Mouse (Mus musculus) Patski (cell line): ENCODE measurements around the gene Slc25a21. TPM values are rescaled to one million over a fixed set of nuclear protein-coding genes. Genes with fewer than 3 reads are reported as not detected.

ENCODE experiments used
- ATAC-seq: fragments of 100-300 bp; one replicate; pipeline ENCODE4 v1.8.0; 2021
- CTCF ChIA-PET: fragments of 350-600 bp; sonication (Branson Sonifier 250); formaldehyde crosslinking; loops from one replicate; lab custom pipeline; 2022; ENCODE audit warnings: inconsistent platforms; lab: Charles Lee
- POLR2A ChIA-PET: fragments of 350-600 bp; sonication (Branson Sonifier 250); formaldehyde crosslinking; loops from one replicate; lab custom pipeline; 2022; ENCODE audit warnings: antibody characterized with exemption, inconsistent platforms; lab: Charles Lee
- DNase-seq: peaks from one replicate; pipeline ENCODE4 v3.0.0-alpha.2; 2011; ENCODE audit warnings: low read depth, low spot score
- H3K27me3 ChIP-seq: fragments of 371-371 bp; one replicate; pipeline ENCODE4 v1.5.1; 2021
- CTCF ChIP-seq: fragments of 100-300 bp; IDR thresholded peaks from one replicate; pipeline ENCODE4 v1.5.1; 2021
- in situ Hi-C: fragments of 300-500 bp; cut with MboI; formaldehyde crosslinking; loops from 3 replicates; pipeline ENCODE4 v1.11.1; 2018; ENCODE audit warnings: low pct_unique_long_range_greater_than_20kb, mixed read lengths
- polyA plus RNA-seq: library from polyadenylated mRNA; unstranded; gene quantifications from one replicate; pipeline ENCODE4 v1.2.3, GENCODE M21; 2021

The Slc25a21 gene
- polyA plus RNA-seq, 1 experiment from 2014 or later: 1.1 TPM

GRCm38 (mm10) chr12:57211353-57212311 is 14.4 kb upstream of the Slc25a21 start:
- TF ChIP-seq CTCF: no peak
- POLR2A ChIA-PET: no interaction called here
- DNase-seq: no peak

GRCm38 (mm10) chr12:57204276-57204851 is 7.1 kb upstream of the Slc25a21 start:
- no peak for ATAC-seq
- CTCF ChIA-PET: no interaction called here
- peaks cover 4% of the 10 kb centered on the region for H3K27me3 ChIP-seq

More at GRCm38 (mm10) chr12:57211353-57212311, 14.4 kb upstream of the Slc25a21 start:
- no peak for ATAC-seq
- H3K27me3 ChIP-seq: peaks cover 8% of the 10 kb centered on the region
- CTCF ChIA-PET: no interaction called here
- in situ Hi-C loops: no loop called here

GRCm38 (mm10) chr12:57201901-57202300 is 4.6 kb upstream of the Slc25a21 start:
- ChIA-PET POLR2A (interaction anchor here (0.6 to 0.7 kb wide), 2 partner anchors 239 to 363 kb away, joined by 3 read pairs; no protein-coding TSS in a partner anchor), CTCF (no interaction called here)
- no peak for TF ChIP-seq CTCF
- no peak for ATAC-seq
- H3K27me3 ChIP-seq: no peaks in the 10 kb centered on the region
- in situ Hi-C loops: no loop called here
- no peak for DNase-seq

More at GRCm38 (mm10) chr12:57204276-57204851, 7.1 kb upstream of the Slc25a21 start:
- POLR2A ChIA-PET: no interaction called here
- no peak for TF ChIP-seq CTCF
- DNase-seq: no peak
- in situ Hi-C loops: no loop called here

GRCm38 (mm10) chr12:57199427-57199826 is 2.2 kb upstream of the Slc25a21 start:
- in situ Hi-C loops: no loop called here
- CTCF ChIA-PET: no interaction called here

GRCm38 (mm10) chr12:57198269-57198668 is 997 bp upstream of the Slc25a21 start:
- CTCF ChIA-PET: interaction anchor here (1.1 kb wide), 1 partner anchor 13 kb away, joined by 3 read pairs; no protein-coding TSS in a partner anchor
- DNase-seq: no peak
- POLR2A ChIA-PET: no interaction called here
- ATAC-seq: no peak
- in situ Hi-C loops: no loop called here
- TF ChIP-seq CTCF: no peak
- H3K27me3 ChIP-seq: no peaks in the 10 kb centered on the region

More at GRCm38 (mm10) chr12:57199427-57199826, 2.2 kb upstream of the Slc25a21 start:
- DNase-seq (no peak), ATAC-seq (no peak)
- no peak for TF ChIP-seq CTCF
- POLR2A ChIA-PET: no interaction called here
- H3K27me3 ChIP-seq: no peaks in the 10 kb centered on the region

GRCm38 (mm10) chr12:57196608-57197362 is 487 bp downstream of the Slc25a21 start:
- in situ Hi-C loops: no loop called here
- POLR2A ChIA-PET: no interaction called here
- CTCF ChIA-PET: no interaction called here
- H3K27me3 ChIP-seq: peaks cover 4% of the 10 kb centered on the region
- TF ChIP-seq CTCF: no peak
- no peak for DNase-seq
- ATAC-seq: peak; percentile 41

- no peak for DNase-seq
- POLR2A ChIA-PET: no interaction called here
- CTCF ChIA-PET: no interaction called here
- in situ Hi-C loops: no loop called here
- H3K27me3 ChIP-seq: peaks cover 4% of the 10 kb centered on the region
- no peak for ATAC-seq
- no peak for TF ChIP-seq CTCF
These were observed 1.0 kb downstream of the Slc25a21 start for GRCm38 (mm10) chr12:57196286-57196607.

GRCm38 (mm10) chr12:57194609-57195008 is 2.7 kb downstream of the Slc25a21 start:
- CTCF ChIA-PET: interaction anchor here (0.6 to 1.6 kb wide), 2 partner anchors 9 to 63 kb away, joined by 3 to 6 read pairs; no protein-coding TSS in a partner anchor
- peak; percentile 63 for TF ChIP-seq CTCF
- H3K27me3 ChIP-seq: peaks cover 4% of the 10 kb centered on the region
- no peak for DNase-seq
- peak; percentile 76 for ATAC-seq
- POLR2A ChIA-PET: no interaction called here
- in situ Hi-C loops: no loop called here

- peaks cover 4% of the 10 kb centered on the region for H3K27me3 ChIP-seq
- no peak for ATAC-seq
- no peak for TF ChIP-seq CTCF
- ChIA-PET CTCF (no interaction called here), POLR2A (no interaction called here)
- in situ Hi-C loops: loop anchor here (5.0 kb wide), 2 partner anchors 200 to 505 kb away; no protein-coding TSS in a partner anchor
- DNase-seq: no peak
These were observed 10.2 kb downstream of the Slc25a21 start for GRCm38 (mm10) chr12:57187032-57187431.

- ATAC-seq (no peak), DNase-seq (no peak)
- in situ Hi-C loops: loop anchor here (5.0 kb wide), 2 partner anchors 199 to 504 kb away; no protein-coding TSS in a partner anchor
- TF ChIP-seq CTCF: no peak
- CTCF ChIA-PET: interaction anchor here (0.8 to 1.2 kb wide), 2 partner anchors 9 to 32 kb away, joined by 3 to 4 read pairs; no protein-coding TSS in a partner anchor
- H3K27me3 ChIP-seq: peaks cover 5% of the 10 kb centered on the region
- POLR2A ChIA-PET: no interaction called here
These were observed 11.1 kb downstream of the Slc25a21 start for GRCm38 (mm10) chr12:57186126-57186525.
